Mouse (Mus musculus): ENCODE measurements around the gene Ankrd65.

The Ankrd65 gene

DNA sequence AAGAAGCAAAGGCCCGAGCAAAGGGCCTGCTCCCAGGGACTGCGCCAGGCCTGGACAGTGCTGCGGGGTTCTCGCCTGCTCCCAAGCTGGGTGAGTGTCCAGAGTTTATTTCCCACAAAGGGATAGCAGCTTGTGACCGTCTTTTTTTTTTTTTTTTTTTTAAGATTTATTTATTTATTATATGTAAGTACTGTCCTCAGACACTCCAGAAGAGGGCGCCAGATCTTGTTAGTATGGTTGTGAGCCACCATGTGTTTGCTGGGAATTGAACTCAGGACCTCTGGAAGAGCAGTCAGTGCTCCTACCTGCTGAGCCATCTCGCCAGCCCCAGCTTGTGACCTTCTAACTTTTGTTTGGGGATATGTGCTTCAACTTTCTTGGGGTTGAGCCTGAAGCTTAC, 30.8 kb downstream of the Ankrd65 start:
- no peak for DNase-seq

DNA sequence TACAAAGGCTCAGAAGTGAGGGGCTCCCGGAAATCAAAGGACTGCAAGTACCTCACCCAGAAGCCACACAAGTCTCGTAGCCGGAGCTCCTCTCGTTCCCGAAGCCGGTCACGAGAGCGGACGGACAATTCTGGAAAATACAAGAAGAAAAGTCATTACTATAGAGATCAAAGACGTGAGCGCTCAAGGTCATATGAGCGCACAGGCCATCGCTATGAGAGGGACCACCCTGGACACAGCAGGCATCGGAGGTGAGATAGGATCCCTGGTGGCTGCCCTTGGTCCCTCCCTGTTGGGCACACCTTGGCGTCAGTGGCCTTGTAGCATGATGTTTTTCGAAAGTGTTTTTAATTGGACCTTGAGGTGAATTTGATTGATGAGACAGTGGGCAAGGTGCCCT, 33.2 kb downstream of the Ankrd65 start:
- DNase-seq = no peak

DNA sequence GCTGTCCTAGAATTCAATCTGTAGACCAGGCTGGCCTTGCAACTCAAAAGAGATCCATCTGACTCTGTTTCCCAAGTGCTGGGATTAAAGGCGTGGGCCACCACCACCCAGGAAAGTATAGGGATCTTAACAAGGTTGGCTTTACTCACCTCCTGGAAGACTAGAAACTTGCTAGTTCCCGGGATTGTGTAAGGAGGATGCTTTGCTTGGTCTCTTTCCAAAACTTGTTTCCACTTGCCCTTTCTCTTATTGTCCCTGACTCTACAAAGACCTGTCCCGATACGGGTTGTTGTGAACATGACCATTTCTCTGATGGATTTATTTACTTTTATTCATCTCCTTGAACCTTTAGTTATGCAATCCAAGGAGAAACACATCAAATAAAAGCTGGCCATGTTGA, 39.6 kb downstream of the Ankrd65 start:
- DNase-seq = no peak

DNA sequence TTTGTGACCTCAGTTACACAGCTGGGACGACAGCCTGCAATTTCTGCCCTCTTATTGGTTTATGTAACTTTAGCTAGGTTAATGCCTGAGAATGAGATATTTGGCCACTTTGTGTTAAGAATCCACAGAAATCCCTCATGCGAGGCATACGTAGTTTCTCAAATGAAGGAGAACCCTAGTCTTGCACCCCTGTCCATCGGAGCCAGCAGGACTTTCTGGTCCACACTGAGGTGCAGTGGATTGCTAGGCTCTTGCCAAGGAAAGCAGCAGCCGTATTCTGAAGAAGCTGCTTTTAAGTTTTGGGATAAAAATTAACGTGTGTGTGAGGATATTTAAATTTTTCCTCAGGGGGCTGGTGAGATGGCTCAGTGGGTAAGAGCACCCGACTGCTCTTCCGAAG, 40.4 kb downstream of the Ankrd65 start:
- no peak for DNase-seq

DNA sequence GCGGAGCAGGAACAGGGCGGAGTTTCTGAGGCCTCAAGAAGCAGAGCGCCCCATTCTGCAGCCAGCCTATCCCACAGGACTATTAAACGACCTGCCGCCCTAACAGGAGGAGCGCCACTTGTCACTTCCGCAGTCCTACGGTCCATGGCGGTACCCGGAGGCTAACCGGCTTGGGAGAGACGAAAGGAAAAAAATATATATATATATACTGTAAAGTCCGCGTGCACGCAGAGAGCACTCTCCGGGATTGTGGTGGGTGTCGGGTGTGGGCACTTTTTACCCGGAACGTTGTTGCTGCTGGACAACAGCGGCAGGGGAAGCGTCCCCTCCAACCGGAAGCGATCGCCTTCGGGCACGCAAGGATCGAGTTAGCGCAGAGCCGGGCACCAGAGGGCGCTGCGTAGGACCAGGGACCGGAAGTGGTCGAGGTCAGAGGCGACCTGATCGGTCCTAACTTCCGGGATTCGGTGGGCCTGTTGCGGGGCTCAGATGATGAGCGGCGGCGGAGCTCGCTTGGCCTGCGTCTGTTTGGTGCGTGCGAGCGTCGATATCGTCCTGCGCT, 41.0 kb downstream of the Ankrd65 start, which contains the start of gene Aurkaip1:
Gene Aurkaip1 (plus strand): TSS at position 68 of the 562 bp plus-strand sequence.
- DNase-seq = peak; percentile 95

DNA sequence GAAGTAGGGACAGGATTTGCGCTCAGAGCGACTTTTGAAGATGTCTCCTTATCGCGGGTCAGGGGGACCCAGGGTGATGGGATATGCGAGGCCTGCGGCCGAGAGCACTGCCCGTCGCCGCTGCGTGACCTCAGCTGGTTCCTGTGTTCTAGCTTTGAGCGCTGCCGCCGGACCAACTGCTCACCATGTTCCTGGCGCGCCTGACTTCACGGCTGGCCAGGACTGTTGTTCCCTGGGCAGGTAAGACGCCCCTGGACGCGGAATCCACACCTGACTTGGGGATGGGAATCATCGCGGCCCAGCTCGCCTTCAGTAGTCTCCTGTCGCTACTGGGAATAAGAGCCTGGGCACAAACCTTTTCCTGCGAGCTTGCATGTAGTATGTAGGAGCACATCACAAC, 41.6 kb downstream of the Ankrd65 start:
- DNase-seq = no peak

DNA sequence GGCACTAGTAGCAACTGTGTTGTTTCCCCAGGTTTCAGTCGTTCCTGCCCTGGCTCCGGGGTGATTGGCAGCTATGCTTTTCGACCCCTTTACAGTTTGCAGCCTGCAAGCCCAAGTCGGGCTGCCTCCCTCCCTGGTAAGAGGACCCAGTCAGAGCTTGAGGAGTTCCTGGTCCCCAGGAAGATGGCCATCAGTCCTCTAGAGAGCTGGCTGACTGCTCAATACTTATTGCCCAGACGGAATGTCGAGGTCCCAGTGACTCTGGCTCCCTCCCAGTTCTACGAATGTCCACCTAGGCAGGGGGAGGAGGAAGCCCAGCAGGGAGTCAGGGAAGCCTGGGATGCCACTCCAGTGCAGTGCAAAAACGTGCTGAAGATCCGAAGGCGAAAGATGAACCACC, 42.1 kb downstream of the Ankrd65 start:
- no peak for DNase-seq

DNA sequence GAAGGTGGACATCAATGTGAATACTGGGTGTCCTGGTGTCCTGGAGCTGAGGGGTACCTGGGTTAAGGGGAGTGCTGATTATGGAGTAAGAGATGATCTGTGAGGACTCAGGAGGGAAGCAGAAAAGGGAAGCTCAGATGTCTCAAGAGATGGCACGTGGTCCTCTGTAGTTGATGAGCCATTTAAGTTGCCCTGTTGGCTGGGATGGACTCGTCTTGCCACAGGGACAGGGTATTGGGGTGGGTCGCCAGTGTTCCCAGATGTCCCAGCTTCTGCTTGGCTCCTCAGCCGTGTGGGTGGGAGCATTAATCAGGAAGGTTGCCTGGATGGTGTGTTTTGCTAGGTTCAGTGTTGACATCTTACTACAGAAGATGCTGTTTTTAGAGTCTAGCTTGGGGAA, 43.0 kb downstream of the Ankrd65 start:
- no peak for DNase-seq

DNA sequence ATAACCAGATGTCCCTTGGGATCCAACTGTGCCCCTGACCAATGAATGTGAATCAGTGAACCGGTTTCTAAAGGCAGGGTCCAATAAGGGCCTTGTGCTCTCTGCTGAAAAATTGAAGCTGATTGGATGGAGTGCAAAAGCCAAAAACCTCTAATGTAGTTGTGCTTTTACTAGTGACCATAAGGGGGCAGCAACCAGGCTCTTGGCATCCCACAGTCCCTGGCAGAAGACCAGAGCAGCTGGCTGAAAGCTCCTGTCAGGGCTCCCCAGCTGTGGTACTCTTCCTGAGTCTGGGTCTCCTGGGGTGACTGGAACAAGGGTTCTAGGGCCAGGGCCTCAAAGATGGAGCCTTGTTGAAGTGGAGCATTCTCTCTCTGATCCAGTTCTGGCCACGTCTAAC, 43.6 kb downstream of the Ankrd65 start:
- DNase-seq = peak; percentile 58 to 64

DNA sequence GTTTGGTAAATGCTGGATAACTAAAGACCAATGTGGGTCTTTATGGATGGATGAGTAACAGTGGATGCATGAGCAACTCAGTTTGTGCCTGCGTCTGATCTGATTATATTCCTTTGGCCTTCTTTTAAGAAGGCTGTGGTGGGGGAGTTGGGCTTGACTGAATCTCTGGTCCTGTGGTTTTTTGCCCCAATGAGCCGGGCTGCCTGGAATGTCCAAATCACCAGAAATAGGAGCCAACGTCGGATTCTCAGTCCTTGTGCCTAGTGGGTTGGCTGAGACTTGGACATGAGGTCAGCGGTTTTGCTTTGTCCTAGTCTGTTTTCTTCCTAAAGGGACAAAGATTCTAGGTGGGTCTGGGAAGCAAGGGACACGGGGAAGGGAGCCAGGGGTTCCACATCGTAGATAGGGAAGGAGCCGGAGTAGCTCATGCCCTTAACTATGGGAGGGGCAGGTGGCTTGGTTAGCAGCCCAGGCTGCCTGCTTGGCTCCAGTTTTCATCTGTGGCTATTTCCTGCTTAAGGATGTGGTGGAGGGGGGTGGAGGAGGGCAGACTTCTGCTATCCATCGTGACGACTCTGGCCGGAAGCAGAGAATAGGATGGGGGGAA, 47.3 kb downstream of the Ankrd65 start:
- no peak for DNase-seq

DNA sequence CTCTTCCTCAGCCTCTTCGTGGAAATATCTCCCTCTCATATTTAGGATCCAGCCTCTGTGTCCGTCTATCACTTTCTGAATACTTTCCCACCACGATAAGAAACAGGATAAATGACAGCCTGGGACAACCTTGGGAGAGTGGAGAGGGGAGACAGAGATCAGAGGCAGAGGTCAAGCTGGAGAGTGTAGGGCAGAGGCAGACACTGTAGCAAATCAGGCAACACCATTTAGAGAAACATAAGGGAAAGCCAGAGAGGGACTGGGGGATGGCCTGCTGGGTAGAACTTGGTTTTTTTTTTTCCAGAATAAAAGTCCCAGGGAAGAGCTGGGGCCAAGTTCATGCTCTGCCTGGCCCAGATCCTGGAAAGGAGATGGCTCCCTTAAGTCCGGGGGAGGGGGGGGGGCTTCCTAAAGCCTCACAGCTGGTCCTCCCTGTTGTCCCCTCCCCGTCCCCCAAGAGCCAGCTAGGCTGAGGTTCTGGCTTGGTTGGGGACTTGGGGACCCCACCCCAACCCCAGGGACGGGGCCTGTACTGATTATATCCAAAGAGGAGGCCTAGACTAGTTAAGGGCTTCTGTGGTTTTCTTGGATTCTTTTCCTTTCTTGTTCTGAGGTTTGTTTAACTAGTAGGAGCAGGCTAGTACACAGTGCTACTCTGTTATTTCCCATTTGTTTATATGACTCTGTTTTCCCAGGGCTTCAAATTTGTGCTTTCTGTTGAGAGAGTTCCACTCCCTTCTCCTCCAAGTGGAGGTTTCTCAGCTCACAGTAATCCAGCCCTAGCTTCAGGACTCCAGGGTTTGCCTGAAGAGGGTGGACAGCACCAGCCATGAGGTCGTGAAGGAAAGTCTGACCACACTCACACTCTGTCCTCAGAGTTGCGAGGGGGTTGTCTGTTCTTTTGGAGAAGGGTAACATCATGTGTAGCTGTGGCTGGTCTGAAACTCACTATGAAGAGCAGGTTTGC, 48.2 kb downstream of the Ankrd65 start:
- no peak for DNase-seq

DNA sequence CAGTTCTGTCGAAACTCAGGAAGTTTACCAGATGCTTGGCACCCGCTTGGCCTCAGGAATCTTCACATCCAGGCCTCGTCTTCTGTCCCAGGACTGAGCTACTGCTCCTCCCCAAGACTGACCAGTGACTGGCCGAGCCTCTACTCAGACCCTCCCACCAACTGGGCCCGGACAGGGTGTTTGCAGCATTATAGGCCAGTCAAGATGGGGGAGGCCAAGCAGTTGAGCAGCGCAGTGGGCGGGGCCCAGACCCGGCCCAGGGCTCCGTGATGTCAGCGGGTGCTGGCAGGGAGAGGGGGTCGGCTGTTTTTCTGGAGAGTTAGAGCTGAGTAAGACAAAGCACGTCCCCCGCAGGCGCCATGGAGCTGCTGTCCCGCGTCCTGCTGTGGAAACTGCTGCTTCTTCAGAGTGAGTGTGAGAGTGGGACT, 49.3 kb downstream of the Ankrd65 start, which contains the start of gene Mxra8:
Gene Mxra8 (plus strand): TSS at position 198 of the 428 bp plus-strand sequence.
- no peak for DNase-seq

DNA sequence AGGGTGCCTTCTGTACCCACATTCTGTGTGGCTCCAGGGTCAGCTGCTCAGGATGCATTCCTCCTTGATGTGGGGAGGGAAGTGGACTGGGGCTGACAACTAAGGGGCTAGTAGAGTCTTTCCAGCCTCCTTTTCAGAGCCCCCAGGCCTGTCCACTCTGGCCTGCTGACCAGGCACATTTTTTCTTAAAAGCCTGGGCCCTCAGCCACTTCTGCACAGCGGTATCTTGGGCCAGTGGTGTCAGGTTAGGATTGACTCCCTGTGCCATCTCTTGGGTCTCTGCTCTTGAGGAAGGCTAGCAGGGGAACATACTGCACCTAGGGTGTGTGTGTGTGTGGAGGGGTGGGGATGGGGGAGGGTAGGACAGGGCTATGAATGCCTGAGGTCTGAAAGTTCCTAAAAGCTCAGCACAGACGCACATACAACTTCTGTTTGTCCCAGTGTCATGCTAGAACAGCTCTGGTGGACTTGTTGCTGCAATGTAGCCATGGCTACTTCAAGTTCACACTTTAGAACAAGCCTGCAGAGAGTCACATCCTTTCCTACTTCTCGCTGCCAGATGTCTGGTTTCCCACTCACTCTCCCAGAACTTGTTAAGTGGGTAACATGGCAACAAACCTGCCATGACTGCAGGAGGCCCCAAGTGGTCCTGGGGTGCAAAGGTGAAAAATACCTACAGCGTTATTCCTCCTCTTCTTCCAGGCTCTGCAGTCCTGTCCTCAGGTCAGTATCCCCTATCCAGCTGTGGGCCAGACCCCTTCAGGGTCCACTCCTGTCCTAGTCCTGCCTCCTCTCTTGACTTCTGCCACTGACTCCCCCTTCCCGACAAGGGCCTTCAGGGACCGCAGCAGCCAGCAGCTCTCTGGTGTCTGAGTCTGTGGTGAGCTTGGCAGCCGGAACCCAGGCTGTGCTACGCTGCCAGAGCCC, 50.1 kb downstream of the Ankrd65 start:
- no peak for DNase-seq

DNA sequence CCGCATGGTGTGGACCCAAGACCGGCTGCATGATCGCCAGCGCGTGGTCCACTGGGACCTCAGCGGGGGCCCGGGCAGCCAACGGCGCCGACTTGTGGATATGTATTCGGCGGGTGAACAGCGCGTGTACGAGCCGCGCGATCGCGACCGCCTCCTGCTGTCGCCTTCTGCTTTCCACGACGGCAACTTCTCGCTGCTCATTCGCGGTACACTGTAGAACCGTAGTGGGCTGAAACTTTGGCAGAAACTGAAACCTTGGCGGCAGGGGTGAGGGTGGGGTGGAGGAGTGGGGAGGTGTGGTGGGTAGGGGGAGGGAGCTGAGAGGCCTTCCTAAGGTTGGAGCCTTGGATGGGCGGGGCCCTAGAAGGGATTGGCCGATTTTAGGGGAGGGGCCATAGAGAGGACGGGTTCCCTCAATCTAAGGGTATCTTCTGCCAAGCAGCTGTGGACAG, 50.8 kb downstream of the Ankrd65 start:
- peak; percentile 59 to 76 for DNase-seq

DNA sequence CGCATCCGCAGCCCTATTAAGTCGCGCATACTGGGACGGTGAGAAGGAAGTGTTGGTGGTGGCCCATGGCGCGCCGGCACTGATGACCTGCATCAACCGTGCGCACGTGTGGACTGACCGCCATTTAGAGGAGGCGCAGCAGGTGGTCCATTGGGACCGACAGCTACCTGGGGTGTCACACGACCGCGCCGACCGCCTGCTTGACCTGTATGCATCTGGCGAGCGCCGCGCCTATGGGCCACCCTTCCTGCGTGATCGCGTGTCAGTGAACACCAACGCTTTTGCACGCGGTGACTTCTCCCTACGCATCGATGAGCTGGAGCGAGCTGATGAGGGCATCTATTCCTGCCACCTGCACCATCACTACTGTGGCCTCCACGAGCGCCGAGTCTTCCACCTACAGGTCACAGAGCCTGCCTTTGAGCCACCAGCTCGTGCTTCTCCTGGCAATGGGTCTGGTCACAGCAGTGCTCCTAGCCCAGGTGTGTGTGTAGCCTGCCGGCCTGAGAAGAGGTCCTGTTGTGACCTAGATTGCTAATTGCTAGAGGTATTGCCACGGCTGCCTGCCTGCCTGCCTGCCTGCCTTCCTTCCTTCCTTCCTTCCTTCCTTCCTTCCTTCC, 51.5 kb downstream of the Ankrd65 start:
- DNase-seq = no peak

DNA sequence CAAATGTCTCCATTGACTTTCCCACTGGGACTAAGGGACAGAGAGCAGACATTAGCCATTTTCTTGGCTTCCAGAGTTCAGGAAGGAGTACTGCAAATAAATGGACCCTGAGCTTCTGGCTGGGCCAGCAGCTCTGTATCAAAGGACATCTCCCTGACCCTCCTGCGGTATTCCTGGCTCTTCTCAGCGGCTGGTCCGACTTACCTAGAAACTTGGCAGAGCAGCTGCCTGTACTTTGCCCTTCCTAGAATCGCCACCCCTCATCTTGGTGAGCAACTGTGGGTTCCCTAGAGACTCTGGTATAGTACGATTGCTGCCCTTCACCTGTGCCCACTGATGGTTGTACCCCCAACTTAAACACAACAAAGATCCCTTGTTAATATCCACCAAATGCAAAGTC, 53.0 kb downstream of the Ankrd65 start:
- no peak for DNase-seq

DNA sequence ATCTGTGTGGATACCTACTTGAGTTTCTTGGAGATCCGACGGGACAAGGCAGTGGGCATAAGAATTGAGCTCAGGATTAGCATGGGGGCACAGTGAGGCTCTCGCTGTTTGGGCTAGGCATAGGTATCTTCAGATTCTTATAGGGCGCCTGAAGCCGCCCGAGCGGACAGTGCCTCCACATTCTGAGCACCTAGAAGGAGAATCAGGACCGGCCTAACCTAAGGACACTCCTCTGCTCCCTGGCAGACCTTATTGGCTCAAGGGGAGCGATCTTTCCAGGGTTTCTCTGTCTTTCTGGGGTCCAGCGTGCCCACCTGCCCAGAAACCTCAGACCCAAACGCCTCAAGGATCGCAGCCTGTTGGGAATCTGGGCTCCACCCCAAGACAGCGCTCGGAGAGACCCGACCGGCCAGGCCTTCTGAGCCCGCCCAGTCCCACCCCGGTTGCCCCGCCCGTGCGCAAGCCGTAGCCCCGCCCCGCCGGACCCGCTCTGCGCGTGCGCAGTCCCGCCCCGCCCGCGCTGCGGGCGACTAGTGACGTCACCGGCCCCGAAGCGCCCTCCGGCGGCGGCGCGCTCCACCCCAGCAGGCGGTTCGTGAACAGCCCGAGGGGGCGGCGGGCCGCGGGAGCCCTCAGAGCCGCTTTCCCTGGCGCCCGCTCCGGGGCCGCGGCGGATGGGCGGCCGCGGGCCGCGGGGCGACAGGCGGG, 56.8 kb downstream of the Ankrd65 start, which contains the start of gene Dvl1:
Gene Dvl1 (plus strand): TSS at position 532 of the 708 bp plus-strand sequence.
- peak; percentile 91 to 97 for DNase-seq

DNA sequence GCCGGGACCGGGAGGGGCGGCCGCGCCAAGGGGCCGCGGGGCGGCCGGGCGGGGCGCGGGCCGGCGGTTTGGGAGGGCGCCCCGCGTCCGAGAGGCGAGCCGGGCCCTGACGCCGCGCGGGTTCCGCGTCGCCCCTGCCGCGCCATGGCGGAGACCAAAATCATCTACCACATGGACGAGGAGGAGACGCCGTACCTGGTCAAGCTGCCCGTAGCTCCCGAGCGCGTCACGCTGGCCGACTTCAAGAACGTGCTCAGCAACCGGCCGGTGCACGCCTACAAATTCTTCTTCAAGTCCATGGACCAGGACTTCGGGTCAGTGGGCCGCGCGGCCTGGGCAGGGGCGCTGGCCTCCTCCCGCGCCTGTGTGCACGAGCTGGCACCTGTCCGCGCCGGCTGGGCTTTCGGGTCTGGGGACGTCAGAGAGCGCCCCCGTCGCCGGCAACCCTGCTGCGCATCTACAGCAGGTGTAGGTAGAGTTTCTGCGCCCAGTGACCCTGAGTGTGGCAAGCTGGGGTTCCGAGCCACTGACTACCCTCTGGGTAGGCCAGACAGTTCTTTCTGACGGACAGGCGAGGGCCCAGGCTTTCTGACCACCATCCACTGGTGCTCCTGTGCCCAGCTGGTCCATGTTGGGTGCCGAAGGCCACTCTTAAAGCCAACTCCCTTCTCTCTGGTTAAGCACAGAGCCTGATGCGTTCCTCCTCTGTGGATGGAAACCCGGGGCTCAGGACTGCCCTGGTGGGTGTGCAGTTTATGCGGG, 57.5 kb downstream of the Ankrd65 start:
- DNase-seq = peak; percentile 57 to 73

DNA sequence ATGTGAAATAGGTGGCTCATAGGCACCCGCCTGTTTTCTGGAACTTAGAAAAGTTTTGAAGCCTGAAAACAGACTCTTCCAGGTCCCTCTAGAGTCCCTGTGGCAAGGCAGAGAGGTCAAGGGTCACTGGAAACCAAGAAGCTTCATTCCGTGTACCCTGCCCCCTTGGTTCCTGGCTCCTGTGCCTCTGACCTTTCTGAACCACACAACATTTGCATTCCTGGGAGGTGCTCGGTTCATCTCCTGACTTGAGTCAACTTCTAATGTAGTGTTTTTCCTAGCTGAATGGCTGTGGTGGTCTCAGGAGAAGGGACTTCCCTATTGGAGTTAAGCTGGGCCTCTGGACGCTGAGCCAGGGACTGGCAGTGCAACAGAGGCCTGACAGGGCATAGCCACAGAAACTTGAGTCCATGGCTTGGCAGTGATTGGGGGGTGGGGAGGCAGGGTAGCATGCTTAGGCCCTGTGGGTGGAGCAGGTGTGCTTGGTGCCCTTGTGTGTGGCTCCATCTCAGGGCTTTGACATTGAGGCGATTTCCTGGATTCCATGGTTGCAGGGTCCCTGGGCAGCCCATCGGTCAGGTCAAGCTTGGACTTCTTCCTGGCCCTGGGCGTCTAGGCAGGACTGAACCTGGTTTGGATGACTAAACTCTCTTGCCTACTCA, 58.3 kb downstream of the Ankrd65 start:
- no peak for DNase-seq
